Mouse (Mus musculus): ENCODE measurements around the gene Grb2. TPM values are rescaled to one million over a fixed set of nuclear protein-coding genes. Genes with fewer than 3 reads are reported as not detected.

Grb2 gene
- total and polyA plus RNA-seq, 3 experiments: 52.0 to 109 (median 107) TPM

DNA sequence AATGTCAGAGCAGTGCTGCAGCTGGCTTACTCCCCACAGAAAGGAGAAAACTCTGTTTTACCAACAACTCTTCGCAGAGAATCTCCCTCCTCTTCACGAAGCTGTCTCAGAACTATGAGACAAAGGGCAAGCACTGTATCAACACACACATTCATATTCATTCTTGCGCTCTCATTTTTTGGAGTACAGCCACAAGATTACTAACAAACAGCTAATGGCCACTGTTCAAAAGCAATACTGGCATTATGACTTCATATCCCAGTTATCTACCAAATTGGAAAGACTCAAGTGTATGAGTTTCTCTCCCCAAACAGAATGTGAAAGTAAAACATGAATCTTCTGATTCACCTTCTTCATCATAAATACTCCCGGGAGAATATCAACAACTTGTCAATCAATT lies 11.9 kb downstream of the Grb2 start:
- Histone ChIP-seq H3K27ac (peak overlapping the region; percentile 68), H3K4me3 (no peak overlapping the region), H3K4me1 (ENCODE audit: control insufficient read depth, insufficient read depth, low read length) (peaks cover 29% of the 10 kb centered on the region), H3K27me3 (ENCODE audit: control insufficient read depth, insufficient read depth, low read length) (no peaks in the 10 kb centered on the region), H3K79me2 (replicated peaks; ENCODE audit: control insufficient read depth, insufficient read depth, low read length) (peaks cover 6% of the 10 kb centered on the region), H3K36me3 (ENCODE audit: control insufficient read depth, insufficient read depth, low read length) (peaks cover 42% of the 10 kb centered on the region), H3K9ac (ENCODE audit: low read depth, low read length) (peak overlapping the region; percentile 31; the same call in 1 of the 2 replicates)
- DNase-seq: no peak
- intact Hi-C loops (cut with DNase I): no loop called here
- 30% methylated on average over 4 of the region's 4 CpGs for WGBS
- TF ChIP-seq EP300 (IDR thresholded peaks at IDR 0.05; ENCODE audit: insufficient read depth, low read depth, low read length) (no peak), CTCF (IDR thresholded peaks at IDR 0.05) (no peak), POLR2A (IDR thresholded peaks at IDR 0.05; ENCODE audit: insufficient read depth, low read depth, low read length) (no peak)

DNA sequence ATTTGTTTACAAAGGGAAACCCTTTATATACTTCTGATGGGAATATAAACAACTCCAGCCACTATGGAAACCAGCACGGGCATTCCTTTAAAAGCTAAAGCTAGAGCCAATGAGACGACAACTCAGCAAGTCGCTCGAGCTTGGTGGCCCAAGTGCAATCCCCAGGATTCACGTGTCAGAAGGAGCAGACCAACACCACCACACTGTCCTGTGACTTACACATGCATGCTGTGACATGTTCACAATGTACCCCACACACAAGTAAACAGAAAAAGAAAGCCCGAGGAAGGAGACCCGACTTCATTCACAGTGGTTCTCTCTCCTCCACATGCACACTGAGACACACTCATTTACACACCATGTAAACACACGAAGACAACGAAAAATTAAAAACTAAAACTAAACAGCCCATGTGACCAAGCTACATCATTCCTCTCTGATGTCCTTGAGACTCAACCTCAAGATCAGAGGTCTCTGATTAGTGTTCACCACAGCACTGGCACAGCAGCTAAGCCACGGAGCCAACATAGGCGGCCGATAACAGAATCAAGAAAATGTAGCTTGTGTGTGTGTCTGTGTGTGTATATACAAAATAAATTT lies 14.3 kb downstream of the Grb2 start:
- TF ChIP-seq POLR2A (IDR thresholded peaks at IDR 0.05; ENCODE audit: insufficient read depth, low read depth, low read length): no peak
- TF ChIP-seq CTCF (IDR thresholded peaks at IDR 0.05): no peak
- TF ChIP-seq EP300 (IDR thresholded peaks at IDR 0.05; ENCODE audit: insufficient read depth, low read depth, low read length): no peak
- H3K36me3 ChIP-seq (ENCODE audit: control insufficient read depth, insufficient read depth, low read length): peaks cover 45% of the 10 kb centered on the region
- H3K4me3 ChIP-seq: no peak overlapping the region
- peaks cover 6% of the 10 kb centered on the region for H3K79me2 ChIP-seq (replicated peaks; ENCODE audit: control insufficient read depth, insufficient read depth, low read length)
- WGBS: 57% methylated on average over 12 of the region's 12 CpGs
- H3K27me3 ChIP-seq (ENCODE audit: control insufficient read depth, insufficient read depth, low read length): no peaks in the 10 kb centered on the region
- peaks cover 33% of the 10 kb centered on the region for H3K4me1 ChIP-seq (ENCODE audit: control insufficient read depth, insufficient read depth, low read length)
- no peak overlapping the region for H3K9ac ChIP-seq (ENCODE audit: low read depth, low read length)
- DNase-seq: no peak
- H3K27ac ChIP-seq: peak overlapping the region; percentile 76
- intact Hi-C loops (cut with DNase I): no loop called here

GRCm38 (mm10) chr11:115692800-115693199 lies 15.6 kb downstream of the Grb2 start:
- no peaks in the 10 kb centered on the region for H3K27me3 ChIP-seq (ENCODE audit: control insufficient read depth, insufficient read depth, low read length)
- H3K4me1 ChIP-seq (ENCODE audit: control insufficient read depth, insufficient read depth, low read length): peaks cover 32% of the 10 kb centered on the region
- intact Hi-C loops (cut with DNase I): no loop called here
- DNase-seq: peak in 1 of 2 experiments; percentile 65
- H3K4me3 ChIP-seq: no peak overlapping the region
- 0 out of 2 replicates have a peak overlapping the region, but pooled peaks have one; percentile 32 for H3K9ac ChIP-seq (ENCODE audit: low read depth, low read length)
- TF ChIP-seq POLR2A (IDR thresholded peaks at IDR 0.05; ENCODE audit: insufficient read depth, low read depth, low read length): no peak
- TF ChIP-seq EP300 (IDR thresholded peaks at IDR 0.05; ENCODE audit: insufficient read depth, low read depth, low read length): peak; percentile 32; the same call in 1 of the 2 replicates
- H3K27ac ChIP-seq: peak overlapping the region; percentile 76
- H3K79me2 ChIP-seq (replicated peaks; ENCODE audit: control insufficient read depth, insufficient read depth, low read length): peaks cover 6% of the 10 kb centered on the region
- WGBS: 12% methylated on average over 5 of the region's 5 CpGs
- peaks cover 42% of the 10 kb centered on the region for H3K36me3 ChIP-seq (ENCODE audit: control insufficient read depth, insufficient read depth, low read length)

- H3K79me2 ChIP-seq (replicated peaks; ENCODE audit: control insufficient read depth, insufficient read depth, low read length): peaks cover 8% of the 10 kb centered on the region
- no peaks in the 10 kb centered on the region for H3K27me3 ChIP-seq (ENCODE audit: control insufficient read depth, insufficient read depth, low read length)
- TF ChIP-seq CTCF (IDR thresholded peaks at IDR 0.05) (no peak), POLR2A (IDR thresholded peaks at IDR 0.05; ENCODE audit: insufficient read depth, low read depth, low read length) (no peak), EP300 (IDR thresholded peaks at IDR 0.05; ENCODE audit: insufficient read depth, low read depth, low read length) (no peak)
- H3K4me1 ChIP-seq (ENCODE audit: control insufficient read depth, insufficient read depth, low read length): peaks cover 27% of the 10 kb centered on the region
- WGBS: 68% methylated on average over 2 of the region's 2 CpGs
- peak overlapping the region; percentile 76 for H3K27ac ChIP-seq
- no peak for DNase-seq
- intact Hi-C loops (cut with DNase I): no loop called here
- H3K4me3 ChIP-seq: no peak overlapping the region
- H3K36me3 ChIP-seq (ENCODE audit: control insufficient read depth, insufficient read depth, low read length): peaks cover 34% of the 10 kb centered on the region
- no peak overlapping the region; the same call in 1 of the 2 replicates for H3K9ac ChIP-seq (ENCODE audit: low read depth, low read length)
These were observed 16.4 kb downstream of the Grb2 start for GRCm38 (mm10) chr11:115691976-115692375.

DNA sequence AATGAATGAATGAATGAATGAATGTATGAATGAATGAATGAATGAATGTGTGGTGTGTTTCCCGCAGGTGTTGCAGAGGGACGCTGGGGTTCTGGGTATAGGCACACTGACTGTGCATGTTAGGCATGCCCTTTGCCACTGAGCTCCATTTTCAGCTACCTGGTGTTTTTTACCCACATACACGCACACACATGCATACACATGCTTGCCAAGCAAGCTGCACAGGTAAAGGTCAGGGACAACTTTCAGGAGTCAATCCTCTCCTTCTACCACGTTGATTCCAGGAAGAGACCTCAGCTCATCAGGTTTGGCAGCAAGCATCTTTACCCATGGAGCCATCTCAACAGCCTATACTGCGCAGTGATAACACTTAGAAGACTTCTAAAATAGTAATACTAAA lies 16.9 kb downstream of the Grb2 start:
- TF ChIP-seq EP300 (IDR thresholded peaks at IDR 0.05; ENCODE audit: insufficient read depth, low read depth, low read length): no peak
- no peak for TF ChIP-seq CTCF (IDR thresholded peaks at IDR 0.05)
- no peak for TF ChIP-seq POLR2A (IDR thresholded peaks at IDR 0.05; ENCODE audit: insufficient read depth, low read depth, low read length)
- Histone ChIP-seq H3K36me3 (ENCODE audit: control insufficient read depth, insufficient read depth, low read length) (peaks cover 30% of the 10 kb centered on the region), H3K27me3 (ENCODE audit: control insufficient read depth, insufficient read depth, low read length) (no peaks in the 10 kb centered on the region), H3K79me2 (replicated peaks; ENCODE audit: control insufficient read depth, insufficient read depth, low read length) (peaks cover 8% of the 10 kb centered on the region), H3K9ac (ENCODE audit: low read depth, low read length) (no peak overlapping the region), H3K4me1 (ENCODE audit: control insufficient read depth, insufficient read depth, low read length) (peaks cover 27% of the 10 kb centered on the region), H3K4me3 (no peak overlapping the region), H3K27ac (peak overlapping the region; percentile 76)
- 76% methylated on average over 5 of the region's 5 CpGs for WGBS
- DNase-seq: no peak
- intact Hi-C loops (cut with DNase I): no loop called here

DNA sequence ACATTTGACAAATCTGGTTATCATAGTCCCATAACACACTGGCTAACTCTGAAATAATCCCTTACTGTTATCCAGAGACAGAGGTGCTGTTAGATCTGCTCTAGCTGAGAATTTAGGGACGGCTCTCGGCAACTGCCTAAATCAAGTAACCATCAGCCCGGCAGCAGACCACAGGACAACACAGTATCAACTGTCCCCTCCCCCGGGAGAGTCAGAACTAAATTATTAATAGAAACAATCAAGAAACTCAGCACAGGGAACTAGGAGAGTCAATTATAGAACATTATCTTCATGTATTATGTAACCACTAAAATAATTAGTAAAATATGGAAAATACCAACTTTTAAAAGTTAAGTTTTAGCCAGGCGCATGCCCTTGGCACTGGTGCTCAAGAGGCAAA lies 17.4 kb downstream of the Grb2 start:
- intact Hi-C loops (cut with DNase I): no loop called here
- 39% methylated on average over 5 of the region's 5 CpGs for WGBS

More for the DNA sequence above, 17.4 kb downstream of the Grb2 start:
- DNase-seq: no peak
- Histone ChIP-seq H3K79me2 (replicated peaks; ENCODE audit: control insufficient read depth, insufficient read depth, low read length) (peaks cover 8% of the 10 kb centered on the region), H3K27me3 (ENCODE audit: control insufficient read depth, insufficient read depth, low read length) (no peaks in the 10 kb centered on the region), H3K4me1 (ENCODE audit: control insufficient read depth, insufficient read depth, low read length) (peaks cover 27% of the 10 kb centered on the region), H3K4me3 (peak overlapping the region; percentile 9), H3K27ac (peak overlapping the region; percentile 76), H3K36me3 (ENCODE audit: control insufficient read depth, insufficient read depth, low read length) (peaks cover 27% of the 10 kb centered on the region), H3K9ac (ENCODE audit: low read depth, low read length) (no peak overlapping the region)
- TF ChIP-seq CTCF (IDR thresholded peaks at IDR 0.05) (no peak), POLR2A (IDR thresholded peaks at IDR 0.05; ENCODE audit: insufficient read depth, low read depth, low read length) (peak; percentile 72)
